Mouse (Mus musculus) E14TG2a.4 (cell line): ENCODE data around the gene Adgrg5.

Experiments
- CTCF ChIP-seq: conservative IDR thresholded peaks from 2 replicates; pipeline ENCODE4 v1.5.1; 2014; ENCODE audit warnings: low read length
- POU5F1 ChIP-seq: IDR thresholded peaks from 2 replicates; pipeline ENCODE4 v1.6.1; 2014; ENCODE audit warnings: low read length, borderline replicate concordance

GRCm38 (mm10) chr8:94953624-94954367 is 30.3 kb downstream of the Adgrg5 start:
- TF ChIP-seq CTCF (no peak), POU5F1 (no peak)
